Mouse (Mus musculus) testis, postnatal 14 days (tissue): Measurements from ENCODE around the gene Acaa1a.
A peak's percentile ranks its signal among the peaks of the same experiment; 100 is the strongest.
"Not testable (repeated sequence)": the region's sequence is repeated elsewhere in the genome, so short reads cannot be mapped to it uniquely, and the experiment has no call there.

Experiments used
- DNase-seq: peaks from one replicate; pipeline ENCODE4 v3.0.0; 2021; ENCODE audit warnings: low spot score

Gene Acaa1a

GRCm38 (mm10) chr9:119340212-119340580, 720 bp downstream of the Acaa1a start:
- no peak for DNase-seq

GRCm38 (mm10) chr9:119340909-119341816, 1.7 kb downstream of the Acaa1a start, which contains the start of gene Myd88:
Gene Myd88, minus strand, starts transcription at chr9:119341411.
- peak; percentile 94 for DNase-seq

GRCm38 (mm10) chr9:119342728-119343127, 3.3 kb downstream of the Acaa1a start:
- DNase-seq: no peak

GRCm38 (mm10) chr9:119346376-119346775, 6.9 kb downstream of the Acaa1a start:
- no peak for DNase-seq

GRCm38 (mm10) chr9:119350531-119350930, 11.1 kb downstream of the Acaa1a start:
- DNase-seq: no peak

GRCm38 (mm10) chr9:119350947-119351705, 11.7 kb downstream of the Acaa1a start:
- no peak for DNase-seq

- peak; percentile 65 for DNase-seq
Observed at GRCm38 (mm10) chr9:119352060-119352459, 12.6 kb downstream of the Acaa1a start.

GRCm38 (mm10) chr9:119353926-119354325, 14.4 kb downstream of the Acaa1a start:
- DNase-seq: no peak

- DNase-seq: no peak
Observed at GRCm38 (mm10) chr9:119355943-119356342, 16.5 kb downstream of the Acaa1a start.

GRCm38 (mm10) chr9:119357331-119358057, 18.0 kb downstream of the Acaa1a start, which contains the start of gene Xylb:
Gene Xylb, plus strand, starts transcription at chr9:119357381.
- DNase-seq: peak; percentile 86

GRCm38 (mm10) chr9:119358058-119358429, 18.6 kb downstream of the Acaa1a start:
- no peak for DNase-seq

GRCm38 (mm10) chr9:119361416-119361815, 21.9 kb downstream of the Acaa1a start:
- no peak for DNase-seq

GRCm38 (mm10) chr9:119363229-119363628, 23.8 kb downstream of the Acaa1a start:
- no peak for DNase-seq

- no peak for DNase-seq
Observed at GRCm38 (mm10) chr9:119365284-119365683, 25.8 kb downstream of the Acaa1a start, which contains the start of gene Slc22a14. Gene Slc22a14, minus strand, starts transcription at chr9:119365553.

- DNase-seq: no peak
Observed at GRCm38 (mm10) chr9:119368367-119368766, 28.9 kb downstream of the Acaa1a start.

GRCm38 (mm10) chr9:119370770-119371169, 31.3 kb downstream of the Acaa1a start:
- not testable (repeated sequence) for DNase-seq

GRCm38 (mm10) chr9:119371251-119371650, 31.8 kb downstream of the Acaa1a start:
- no peak for DNase-seq

GRCm38 (mm10) chr9:119375008-119375407, 35.5 kb downstream of the Acaa1a start:
- no peak for DNase-seq

GRCm38 (mm10) chr9:119375556-119375955, 36.1 kb downstream of the Acaa1a start:
- DNase-seq: no peak

- DNase-seq: no peak
Observed at GRCm38 (mm10) chr9:119378231-119378630, 38.8 kb downstream of the Acaa1a start.

- DNase-seq: no peak
Observed at GRCm38 (mm10) chr9:119382603-119383002, 43.1 kb downstream of the Acaa1a start.

GRCm38 (mm10) chr9:119388956-119389355, 49.5 kb downstream of the Acaa1a start:
- no peak for DNase-seq
